Mouse (Mus musculus) right cerebral cortex, postnatal 36 days (tissue): Measurements from ENCODE around the gene Ptprb.

Source experiments
- DNase-seq, 2 experiments: peaks; one replicate each; pipeline ENCODE4 v3.0.0; 2022; ENCODE audit warnings: low spot score in 2 of 2, mixed read lengths in 1 of 2

Ptprb gene

DNA sequence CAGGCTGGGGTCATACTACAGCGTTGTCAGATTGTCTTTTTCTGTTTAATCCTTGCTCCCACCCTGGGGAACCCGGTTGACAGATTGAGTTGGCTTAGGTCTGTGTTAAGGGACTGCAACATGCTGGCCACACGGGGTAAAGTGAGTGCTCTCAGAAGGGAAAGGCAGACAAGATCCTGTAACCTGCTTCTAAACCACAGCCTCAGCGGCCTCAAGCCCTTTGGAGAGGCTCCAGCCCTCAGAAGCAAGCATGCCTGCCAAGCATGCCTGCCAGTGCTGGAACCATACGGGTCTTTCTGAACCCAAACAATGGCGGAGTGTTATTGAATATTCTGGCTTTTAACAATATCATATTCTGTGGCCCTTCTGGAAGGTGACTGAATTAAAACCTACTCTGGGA is 149.6 kb downstream of the Ptprb start:
- DNase-seq: no peak

DNA sequence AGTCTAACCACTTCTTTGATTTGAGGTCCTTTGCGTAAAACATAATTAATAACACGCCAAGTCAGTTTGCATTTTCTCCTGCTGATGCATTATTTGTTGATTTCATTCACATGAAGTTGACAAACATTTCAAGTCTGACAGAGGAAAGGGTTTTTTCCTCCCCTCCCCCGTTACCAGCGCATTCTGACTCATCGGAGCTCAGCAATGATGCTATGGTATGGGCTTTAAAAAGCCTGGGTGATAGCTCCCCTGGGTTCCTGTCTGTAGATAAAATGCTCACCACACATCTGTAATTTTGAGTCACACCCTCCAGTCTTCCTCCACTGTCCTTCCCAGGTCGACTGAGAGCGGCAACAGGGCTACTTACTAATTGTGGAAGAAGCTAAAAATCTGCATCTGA is 150.9 kb downstream of the Ptprb start:
- DNase-seq: no peak

DNA sequence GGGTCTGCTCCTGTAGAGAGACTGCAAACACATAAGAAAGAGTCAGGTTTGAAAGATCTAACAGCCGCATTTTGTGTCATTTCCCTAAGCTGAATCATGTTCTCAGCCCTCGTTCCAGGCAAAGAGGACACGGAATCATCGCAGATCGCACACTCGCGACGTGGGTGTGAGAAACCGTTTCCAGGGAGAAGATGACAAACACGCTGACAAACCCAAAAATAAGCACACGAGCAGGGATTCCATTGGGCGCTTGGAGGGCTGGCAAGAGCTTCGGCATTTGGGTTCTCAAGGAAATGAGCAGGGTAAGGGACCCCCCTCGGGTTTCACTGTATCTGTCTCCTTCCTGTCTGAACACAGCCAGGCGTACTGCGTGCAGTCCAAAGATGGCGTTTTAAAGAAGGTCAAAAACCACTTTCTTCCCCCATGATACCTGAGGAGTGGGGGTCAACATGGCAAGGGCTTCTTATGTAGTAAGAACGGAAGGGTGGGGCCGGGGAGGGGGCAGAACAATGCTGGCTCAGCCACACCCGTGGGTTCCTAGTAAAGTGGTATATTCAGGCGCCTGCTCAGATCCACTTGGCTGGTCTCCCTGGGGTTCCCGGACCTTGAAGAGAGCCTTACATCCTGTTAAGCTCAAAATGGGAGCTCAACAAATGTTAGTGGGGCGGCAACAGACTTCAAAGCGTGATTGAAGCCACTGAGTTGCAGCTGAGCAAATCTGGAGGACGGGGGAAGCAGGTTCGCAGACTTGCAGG is 152.9 kb downstream of the Ptprb start:
- peak; percentile 77 to 88 for DNase-seq

DNA sequence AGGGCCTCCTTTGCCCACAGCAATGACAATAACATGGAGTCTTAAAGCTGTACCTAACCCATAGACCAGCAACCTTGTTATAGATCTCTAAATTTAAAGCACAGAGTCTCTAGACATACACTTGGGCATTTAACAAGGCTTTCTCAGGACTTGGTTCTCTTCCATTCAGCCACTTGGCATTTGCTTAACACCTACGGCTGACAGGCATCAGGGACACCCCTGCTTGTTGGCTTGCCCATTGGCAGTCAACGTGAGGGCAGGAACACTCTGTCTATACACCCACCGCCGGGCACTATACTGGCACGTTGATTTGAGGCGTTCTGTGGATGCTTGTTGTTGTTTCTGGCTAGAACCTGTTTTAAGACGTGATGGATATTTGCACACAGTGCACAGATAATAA is 157.1 kb downstream of the Ptprb start:
- DNase-seq: no peak

DNA sequence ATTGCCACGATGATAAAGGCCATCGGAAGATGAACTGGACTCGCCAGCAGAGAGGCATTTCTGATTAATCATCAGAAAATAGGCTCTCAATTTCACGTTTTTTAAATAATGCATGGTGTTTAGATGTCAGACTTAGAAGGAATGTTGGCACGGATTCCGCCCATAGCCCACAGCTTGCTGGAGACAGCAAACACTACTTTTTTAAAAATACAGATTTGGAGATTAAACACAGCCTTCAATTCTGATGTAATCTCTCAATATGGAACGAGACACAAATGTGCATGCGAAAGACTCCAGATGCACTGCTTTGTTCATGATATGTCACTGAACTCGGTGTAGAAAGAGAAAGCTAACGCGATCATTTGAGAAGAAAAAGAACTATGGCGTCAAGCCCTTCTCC is 160.1 kb downstream of the Ptprb start:
- no peak for DNase-seq
